Mouse (Mus musculus): ENCODE measurements at regions not wholly inside any gene's neighbourhood (a gene's known extent, or its start where the extent isn't known, plus 50 kb on each side); places are given as distances from the start of the nearest gene placed in this dataset.

GRCm38 (mm10) chr6:93152431-93153208 lies 209.3 kb upstream of the Adamts9 start:
- 57% methylated on average over 5 of the region's 5 CpGs for WGBS
- Histone ChIP-seq H3K4me3 (replicated peaks; ENCODE audit: insufficient read depth, low read depth, low read length) (no peak overlapping the region), H3K4me1 (ENCODE audit: control insufficient read depth, insufficient read depth, low read length) (no peaks in the 10 kb centered on the region), H3K27me3 (ENCODE audit: control insufficient read depth, insufficient read depth, low read length) (no peaks in the 10 kb centered on the region), H3K27ac (ENCODE audit: insufficient read depth, low read length) (no peak overlapping the region)
- DNase-seq: no peak
- TF ChIP-seq POLR2A (IDR thresholded peaks at IDR 0.05; ENCODE audit: borderline replicate concordance, insufficient read depth, low read length) (no peak), CTCF (IDR thresholded peaks at IDR 0.05; ENCODE audit: borderline replicate concordance, insufficient read depth, low read depth, low read length) (no peak)

- 19% methylated on average over 2 of the region's 2 CpGs for WGBS
- Histone ChIP-seq H3K27ac (ENCODE audit: insufficient read depth, low read length) (no peak overlapping the region), H3K4me1 (ENCODE audit: control insufficient read depth, insufficient read depth, low read length) (no peaks in the 10 kb centered on the region), H3K27me3 (ENCODE audit: control insufficient read depth, insufficient read depth, low read length) (no peaks in the 10 kb centered on the region), H3K4me3 (replicated peaks; ENCODE audit: insufficient read depth, low read depth, low read length) (no peak overlapping the region)
- DNase-seq: no peak
- TF ChIP-seq POLR2A (IDR thresholded peaks at IDR 0.05; ENCODE audit: borderline replicate concordance, insufficient read depth, low read length) (no peak), CTCF (IDR thresholded peaks at IDR 0.05; ENCODE audit: borderline replicate concordance, insufficient read depth, low read depth, low read length) (no peak)
Measured at GRCm38 (mm10) chr6:93150531-93150930, 207.2 kb upstream of the Adamts9 start.

- no peak for DNase-seq
- TF ChIP-seq CTCF (IDR thresholded peaks at IDR 0.05; ENCODE audit: borderline replicate concordance, insufficient read depth, low read depth, low read length) (no peak), POLR2A (IDR thresholded peaks at IDR 0.05; ENCODE audit: borderline replicate concordance, insufficient read depth, low read length) (no peak)
- H3K27me3 ChIP-seq (ENCODE audit: control insufficient read depth, insufficient read depth, low read length): no peaks in the 10 kb centered on the region
- no peaks in the 10 kb centered on the region for H3K4me1 ChIP-seq (ENCODE audit: control insufficient read depth, insufficient read depth, low read length)
- 35% methylated on average over 4 of the region's 4 CpGs for WGBS
- no peak overlapping the region for H3K4me3 ChIP-seq (replicated peaks; ENCODE audit: insufficient read depth, low read depth, low read length)
- H3K27ac ChIP-seq (ENCODE audit: insufficient read depth, low read length): no peak overlapping the region
Measured at GRCm38 (mm10) chr6:93149956-93150355, 206.7 kb upstream of the Adamts9 start.

GRCm38 (mm10) chr6:93140331-93140731 lies 197.0 kb upstream of the Adamts9 start:
- Histone ChIP-seq H3K27me3 (ENCODE audit: control insufficient read depth, insufficient read depth, low read length) (no peaks in the 10 kb centered on the region), H3K4me1 (ENCODE audit: control insufficient read depth, insufficient read depth, low read length) (no peaks in the 10 kb centered on the region), H3K27ac (ENCODE audit: insufficient read depth, low read length) (no peak overlapping the region), H3K4me3 (replicated peaks; ENCODE audit: insufficient read depth, low read depth, low read length) (no peak overlapping the region)
- TF ChIP-seq CTCF (IDR thresholded peaks at IDR 0.05; ENCODE audit: borderline replicate concordance, insufficient read depth, low read depth, low read length) (no peak), POLR2A (IDR thresholded peaks at IDR 0.05; ENCODE audit: borderline replicate concordance, insufficient read depth, low read length) (no peak)
- 23% methylated on average over 4 of the region's 4 CpGs for WGBS
- DNase-seq: no peak

- Histone ChIP-seq H3K27ac (ENCODE audit: insufficient read depth, low read length) (no peak overlapping the region), H3K4me1 (ENCODE audit: control insufficient read depth, insufficient read depth, low read length) (no peaks in the 10 kb centered on the region), H3K4me3 (replicated peaks; ENCODE audit: insufficient read depth, low read depth, low read length) (no peak overlapping the region), H3K27me3 (ENCODE audit: control insufficient read depth, insufficient read depth, low read length) (no peaks in the 10 kb centered on the region)
- TF ChIP-seq POLR2A (IDR thresholded peaks at IDR 0.05; ENCODE audit: borderline replicate concordance, insufficient read depth, low read length) (no peak), CTCF (IDR thresholded peaks at IDR 0.05; ENCODE audit: borderline replicate concordance, insufficient read depth, low read depth, low read length) (no peak)
- no peak for DNase-seq
- 75% methylated on average over 5 of the region's 5 CpGs for WGBS
Measured at GRCm38 (mm10) chr6:93133940-93134339, 190.6 kb upstream of the Adamts9 start.

GRCm38 (mm10) chr6:93130946-93131685 lies 187.8 kb upstream of the Adamts9 start:
- 46% methylated on average over 4 of the region's 4 CpGs for WGBS
- TF ChIP-seq POLR2A (IDR thresholded peaks at IDR 0.05; ENCODE audit: borderline replicate concordance, insufficient read depth, low read length) (no peak), CTCF (IDR thresholded peaks at IDR 0.05; ENCODE audit: borderline replicate concordance, insufficient read depth, low read depth, low read length) (no peak)
- Histone ChIP-seq H3K27me3 (ENCODE audit: control insufficient read depth, insufficient read depth, low read length) (no peaks in the 10 kb centered on the region), H3K4me1 (ENCODE audit: control insufficient read depth, insufficient read depth, low read length) (no peaks in the 10 kb centered on the region), H3K27ac (ENCODE audit: insufficient read depth, low read length) (no peak overlapping the region), H3K4me3 (replicated peaks; ENCODE audit: insufficient read depth, low read depth, low read length) (no peak overlapping the region)
- no peak for DNase-seq

- no peaks in the 10 kb centered on the region for H3K27me3 ChIP-seq (ENCODE audit: control insufficient read depth, insufficient read depth, low read length)
- H3K4me3 ChIP-seq (replicated peaks; ENCODE audit: insufficient read depth, low read depth, low read length): no peak overlapping the region
- no peaks in the 10 kb centered on the region for H3K4me1 ChIP-seq (ENCODE audit: control insufficient read depth, insufficient read depth, low read length)
- no peak overlapping the region for H3K27ac ChIP-seq (ENCODE audit: insufficient read depth, low read length)
- TF ChIP-seq CTCF (IDR thresholded peaks at IDR 0.05; ENCODE audit: borderline replicate concordance, insufficient read depth, low read depth, low read length) (no peak), POLR2A (IDR thresholded peaks at IDR 0.05; ENCODE audit: borderline replicate concordance, insufficient read depth, low read length) (no peak)
- no peak for DNase-seq
- 84% methylated on average over 12 of the region's 12 CpGs for WGBS
Measured at GRCm38 (mm10) chr6:93119482-93119881, 176.2 kb upstream of the Adamts9 start.

GRCm38 (mm10) chr6:93113361-93113760 lies 170.1 kb upstream of the Adamts9 start:
- DNase-seq: no peak
- Histone ChIP-seq H3K27me3 (ENCODE audit: control insufficient read depth, insufficient read depth, low read length) (no peaks in the 10 kb centered on the region), H3K4me1 (ENCODE audit: control insufficient read depth, insufficient read depth, low read length) (no peaks in the 10 kb centered on the region), H3K27ac (ENCODE audit: insufficient read depth, low read length) (no peak overlapping the region), H3K4me3 (replicated peaks; ENCODE audit: insufficient read depth, low read depth, low read length) (no peak overlapping the region)
- WGBS: 96% methylated on average over 3 of the region's 3 CpGs
- no peak for TF ChIP-seq POLR2A (IDR thresholded peaks at IDR 0.05; ENCODE audit: borderline replicate concordance, insufficient read depth, low read length)
- TF ChIP-seq CTCF (IDR thresholded peaks at IDR 0.05; ENCODE audit: borderline replicate concordance, insufficient read depth, low read depth, low read length): no peak

Measured in cerebellum, adult 2 months (tissue).